Mouse (Mus musculus): ENCODE measurements around the gene Ldb1.

DNA sequence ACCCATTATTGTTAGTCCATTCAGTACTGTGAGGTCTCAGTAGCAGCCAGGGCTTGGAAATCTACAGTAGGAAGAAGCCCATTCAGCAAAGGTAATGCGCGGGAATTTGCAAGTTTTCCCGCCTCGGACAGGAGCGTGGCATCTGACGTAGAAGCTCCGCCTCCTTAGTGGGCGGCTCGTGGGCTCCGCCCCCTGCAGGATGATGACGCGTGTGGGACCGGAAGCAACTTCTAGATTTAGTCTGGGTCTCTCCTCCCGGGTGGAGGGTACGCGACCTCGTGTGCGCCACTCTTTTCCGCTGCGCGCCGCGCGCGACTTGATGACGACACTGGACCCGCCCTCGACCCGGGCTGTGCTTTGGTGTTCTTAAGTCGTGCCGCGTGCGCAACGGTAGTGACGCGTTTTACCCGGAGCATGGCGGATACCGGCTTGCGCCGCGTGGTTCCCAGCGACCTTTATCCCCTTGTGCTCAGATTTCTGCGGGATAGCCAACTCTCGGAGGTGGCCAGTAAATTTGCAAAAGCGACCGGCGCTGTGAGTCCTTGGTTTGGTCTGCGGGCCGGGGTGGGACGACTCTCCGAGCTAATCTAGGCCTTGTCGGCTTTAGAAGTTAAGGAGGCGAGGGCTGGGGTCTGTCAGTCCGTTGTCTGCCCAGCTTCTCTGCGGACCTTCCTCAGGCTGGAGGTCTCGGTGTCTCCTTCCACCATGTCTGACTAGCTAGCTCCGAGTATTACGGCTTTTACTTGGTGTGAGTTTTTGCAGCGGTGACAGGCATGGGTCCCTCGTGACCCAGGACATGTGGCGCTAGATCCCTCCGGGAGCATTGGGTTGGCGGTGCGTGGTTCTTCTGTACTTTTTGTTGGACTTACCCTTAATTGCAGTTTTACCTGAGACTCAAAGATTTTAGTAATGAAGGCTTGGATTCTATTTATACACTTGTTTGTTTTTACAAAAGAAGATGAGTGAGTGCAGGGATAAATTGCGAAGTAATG lies 30.9 kb upstream of the Ldb1 start, which contains the start of gene Nolc1:
- TF ChIP-seq CTCF (IDR thresholded peaks at IDR 0.05; ENCODE audit: low read depth) (0 out of 2 replicates have a peak, but pooled peaks have one; percentile 14), EP300 (IDR thresholded peaks at IDR 0.05; ENCODE audit: low read depth) (peak; percentile 54; the same call in 1 of the 2 replicates)
